27 mouse cellular contexts compared by ENCODE assay signal in genomic region chr11:62164357-62164756, GRCm38 (mm10).
DNase-seq lines count a peak whose midpoint lies in the region; ATAC-seq and TF ChIP-seq lines count a peak whose summit lies in the region.
"Had no signal": no experiment of that assay in that cellular context is flagged by ENCODE, and none has a peak within 500 bp of the region (broad histone marks: within the 10 kb centered on the region; RNA-seq: fewer than 3 reads in every experiment).

No protein-coding gene starts in this region.

- H3K27me3 ChIP-seq in G1E (ENCODE audit: insufficient read depth, low read length), result no peaks in the 10 kb centered on the region
- H3K27me3 ChIP-seq in liver, embryonic 15.5 days, result no peaks in the 10 kb centered on the region
- no peaks in the 10 kb centered on the region for H3K27me3 ChIP-seq in lung, postnatal 0 days (replicated peaks; ENCODE audit: insufficient read depth, low read length)
- H3K27me3 ChIP-seq: forebrain, embryonic 15.5 days; hindbrain, embryonic 12.5 days; intestine, embryonic 15.5 days; limb, embryonic 15.5 days; lung, embryonic 15.5 days had no signal

- H3K4me2 ChIP-seq in liver, embryonic 15.5 days, result peak overlapping the region; percentile 50
- H3K4me2 ChIP-seq in lung, postnatal 0 days (replicated peaks; ENCODE audit: low read depth, low read length), result no peak overlapping the region
- H3K4me2 ChIP-seq: forebrain, embryonic 15.5 days; hindbrain, embryonic 12.5 days; intestine, embryonic 15.5 days; limb, embryonic 15.5 days; lung, embryonic 15.5 days had no signal

- no peak overlapping the region; the same call in 1 of the 2 replicates for H3K9ac ChIP-seq in liver, embryonic 15.5 days
- H3K9ac ChIP-seq in lung, postnatal 0 days (replicated peaks; ENCODE audit: low read depth), result no peak overlapping the region
- H3K9ac ChIP-seq: forebrain, embryonic 15.5 days; hindbrain, embryonic 12.5 days; intestine, embryonic 15.5 days; limb, embryonic 15.5 days; lung, embryonic 15.5 days had no signal

- 24% methylated on average over 3 of the region's 3 CpGs for WGBS in liver, embryonic 15.5 days (ENCODE audit: insufficient replicate concordance)
- 92% methylated on average over 3 of the region's 3 CpGs for WGBS in lung, postnatal 0 days

- H3K27ac ChIP-seq in liver, embryonic 15.5 days (replicated peaks), result peak overlapping the region; percentile 71
- H3K27ac ChIP-seq in lung, postnatal 0 days (ENCODE audit: low read length), result no peak overlapping the region
- H3K27ac ChIP-seq: forebrain, embryonic 10.5 days; forebrain, embryonic 15.5 days; gastrocnemius, adult 2 months; hindbrain, embryonic 12.5 days; hindbrain, postnatal 0 days; intestine, embryonic 15.5 days; kidney, postnatal 0 days; limb, embryonic 10.5 days; limb, embryonic 15.5 days; lung, embryonic 15.5 days had no signal

- no peaks in the 10 kb centered on the region for H3K9me3 ChIP-seq in G1E (replicated peaks)
- no peaks in the 10 kb centered on the region for H3K9me3 ChIP-seq in liver, embryonic 15.5 days (replicated peaks)
- H3K9me3 ChIP-seq in lung, postnatal 0 days (ENCODE audit: low read length), result no peaks in the 10 kb centered on the region
- H3K9me3 ChIP-seq: forebrain, embryonic 10.5 days; forebrain, embryonic 15.5 days; hindbrain, embryonic 12.5 days; intestine, embryonic 15.5 days; limb, embryonic 10.5 days; limb, embryonic 15.5 days; lung, embryonic 15.5 days had no signal

- no peak for TF ChIP-seq EP300 in lung, postnatal 0 days (IDR thresholded peaks at IDR 0.05)

- no peak for TF ChIP-seq CTCF in G1E (IDR thresholded peaks at IDR 0.05; ENCODE audit: low read depth, low read length)
- no peak for TF ChIP-seq CTCF in lung, postnatal 0 days (IDR thresholded peaks at IDR 0.05)

- H3K36me3 ChIP-seq in G1E (replicated peaks), result peaks cover 17% of the 10 kb centered on the region
- H3K36me3 ChIP-seq in liver, embryonic 15.5 days (replicated peaks), result peaks cover 65% of the 10 kb centered on the region
- H3K36me3 ChIP-seq in lung, postnatal 0 days (ENCODE audit: insufficient read depth, low read length), result no peaks in the 10 kb centered on the region
- H3K36me3 ChIP-seq: forebrain, embryonic 15.5 days; intestine, embryonic 15.5 days; limb, embryonic 10.5 days; limb, embryonic 15.5 days; lung, embryonic 15.5 days had no signal

- peaks cover 48% of the 10 kb centered on the region for H3K4me1 ChIP-seq in G1E (ENCODE audit: insufficient read depth, low read depth, low read length)
- H3K4me1 ChIP-seq in liver, embryonic 15.5 days (replicated peaks), result peaks cover 55% of the 10 kb centered on the region
- H3K4me1 ChIP-seq in lung, postnatal 0 days (ENCODE audit: insufficient read depth, low read depth, low read length), result no peaks in the 10 kb centered on the region
- H3K4me1 ChIP-seq: forebrain, embryonic 15.5 days; hindbrain, embryonic 12.5 days; intestine, embryonic 15.5 days; limb, embryonic 15.5 days; lung, embryonic 15.5 days had no signal

- no peak for DNase-seq in G1E (ENCODE audit: low spot score)
- peak; percentile 44 for DNase-seq in c-Kit-negative CD71-positive TER-119-positive erythroid progenitor cells, embryonic 14.5 days (ENCODE audit: low read depth, low spot score)
- DNase-seq in liver, result peak; percentile 41
- DNase-seq in lung, postnatal 0 days (ENCODE audit: low spot score), result no peak
- DNase-seq in thymus, postnatal 14 days, result no peak
- DNase-seq in gastrocnemius, adult 18-20 months (ENCODE audit: low spot score), result no peak
- DNase-seq: adrenal gland, postnatal 10 days; cerebellum, adult 18-20 months; cerebellum, postnatal 14 days; gastrocnemius, adult 2 months; kidney, adult 2 months; kidney, postnatal 4 days; lung, postnatal 4 days; midbrain, embryonic 14.5 days; thymus, adult 18-20 months; thymus, postnatal 36 days had no signal

- H3K4me3 ChIP-seq in G1E (ENCODE audit: low read depth, low read length), result no peak overlapping the region
- no peak overlapping the region; the same call in 1 of the 2 replicates for H3K4me3 ChIP-seq in liver, embryonic 15.5 days (replicated peaks)
- no peak overlapping the region for H3K4me3 ChIP-seq in lung, postnatal 0 days (ENCODE audit: low read depth, low read length)
- H3K4me3 ChIP-seq: forebrain, embryonic 10.5 days; forebrain, embryonic 15.5 days; gastrocnemius, adult 2 months; hindbrain, embryonic 12.5 days; intestine, embryonic 15.5 days; limb, embryonic 10.5 days; limb, embryonic 15.5 days; lung, embryonic 15.5 days had no signal

- peak; percentile 34 for ATAC-seq in G1E (ENCODE audit: extremely low read depth, insufficient number of reproducible peaks, low FRiP score, poor library complexity, severe bottlenecking)
- ATAC-seq in liver, embryonic 15.5 days (ENCODE audit: insufficient read depth), result peak; percentile 87
- no peak for ATAC-seq in lung, postnatal 0 days
- no peak for ATAC-seq in activated CD4-positive, CD25-positive, alpha-beta regulatory T cell, adult 4 months
- ATAC-seq: forebrain, embryonic 15.5 days; hindbrain, postnatal 0 days; intestine, embryonic 15.5 days had no signal

Comparison
In these comparisons a context has a peak if more than half of its experiments do, and no peak if none do; other contexts are left out.
1. ATAC-seq: peak in G1E (single experiment) and liver, embryonic 15.5 days (single experiment); none in lung, postnatal 0 days (single experiment) and activated CD4-positive, CD25-positive, alpha-beta regulatory T cell, adult 4 months (single experiment).
2. DNase-seq: peak in c-Kit-negative CD71-positive TER-119-positive erythroid progenitor cells, embryonic 14.5 days (single experiment) and liver (single experiment); none in G1E (single experiment), lung, postnatal 0 days (single experiment), thymus, postnatal 14 days (single experiment) and gastrocnemius, adult 18-20 months (single experiment).